Mouse (Mus musculus): ENCODE results near the gene Rps18. TPM values are rescaled to one million over a fixed set of nuclear protein-coding genes. Genes with fewer than 3 reads are reported as not detected.
"Not testable (repeated sequence)": the region's sequence is repeated elsewhere in the genome, so short reads cannot be mapped to it uniquely, and the experiment has no call there.

The Rps18 gene
- total RNA-seq, 1 experiment from 2014 or later: 736 TPM

DNA sequence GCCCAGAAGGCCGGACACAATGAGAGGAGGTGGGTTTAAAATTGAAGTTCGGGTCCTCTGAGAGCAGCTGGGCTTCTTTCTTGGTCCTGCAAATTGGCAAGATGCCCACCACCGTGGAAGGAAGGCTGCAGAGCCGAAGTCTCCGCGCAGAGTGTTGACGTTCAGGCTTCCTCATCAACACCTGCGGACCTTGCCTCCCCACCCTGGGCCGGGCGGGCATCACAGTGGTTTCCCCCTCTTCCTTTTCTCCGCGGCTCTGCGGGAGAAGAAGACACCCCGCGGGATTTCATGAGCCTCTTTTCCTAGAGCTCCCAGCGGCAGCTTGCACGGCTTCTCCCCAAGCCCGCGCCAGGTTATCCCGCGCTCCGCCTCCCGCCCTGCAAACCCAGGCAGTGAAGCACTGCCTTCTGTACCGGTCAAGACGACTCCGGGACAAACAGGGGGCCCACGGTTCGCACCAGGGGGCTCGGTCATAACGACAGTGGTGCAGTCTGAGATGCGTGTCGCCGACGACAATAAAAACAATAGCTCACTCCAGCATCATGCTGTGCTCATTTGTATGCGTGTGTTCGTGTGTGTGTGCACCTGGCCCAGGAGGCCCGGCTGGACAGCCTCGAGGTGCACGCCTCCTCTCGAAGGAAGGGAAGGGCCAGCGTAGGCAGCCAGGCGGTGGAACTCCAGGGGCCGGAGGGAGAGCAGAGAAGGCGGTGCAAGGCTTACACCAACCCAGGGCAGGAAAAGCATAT, 47.3 kb downstream of the Rps18 start:
- DNase-seq: peak; percentile 42

DNA sequence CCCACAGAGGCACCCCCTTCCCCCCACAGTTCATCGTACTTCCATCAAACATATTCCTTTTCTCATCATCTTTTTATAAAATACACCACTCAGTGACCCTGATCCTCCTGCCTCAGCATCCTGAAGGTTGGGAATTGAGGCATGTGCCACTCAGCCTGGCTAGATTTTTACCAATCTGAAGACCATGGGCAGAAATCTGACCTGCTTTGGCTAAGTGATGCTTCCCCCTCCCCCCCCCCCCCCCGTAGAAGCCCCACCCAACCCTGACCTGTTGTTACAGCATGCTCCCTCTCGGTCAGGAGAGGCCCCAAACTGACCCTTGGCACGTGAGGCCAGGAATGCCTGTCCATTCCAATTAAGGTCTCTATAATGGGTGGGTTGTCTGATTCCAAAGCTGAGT, 51.0 kb downstream of the Rps18 start, which contains the start of gene Platr17:
Gene Platr17 (plus strand): TSS at position 301 of the 400 bp plus-strand sequence.
- DNase-seq: not testable (repeated sequence)

DNA sequence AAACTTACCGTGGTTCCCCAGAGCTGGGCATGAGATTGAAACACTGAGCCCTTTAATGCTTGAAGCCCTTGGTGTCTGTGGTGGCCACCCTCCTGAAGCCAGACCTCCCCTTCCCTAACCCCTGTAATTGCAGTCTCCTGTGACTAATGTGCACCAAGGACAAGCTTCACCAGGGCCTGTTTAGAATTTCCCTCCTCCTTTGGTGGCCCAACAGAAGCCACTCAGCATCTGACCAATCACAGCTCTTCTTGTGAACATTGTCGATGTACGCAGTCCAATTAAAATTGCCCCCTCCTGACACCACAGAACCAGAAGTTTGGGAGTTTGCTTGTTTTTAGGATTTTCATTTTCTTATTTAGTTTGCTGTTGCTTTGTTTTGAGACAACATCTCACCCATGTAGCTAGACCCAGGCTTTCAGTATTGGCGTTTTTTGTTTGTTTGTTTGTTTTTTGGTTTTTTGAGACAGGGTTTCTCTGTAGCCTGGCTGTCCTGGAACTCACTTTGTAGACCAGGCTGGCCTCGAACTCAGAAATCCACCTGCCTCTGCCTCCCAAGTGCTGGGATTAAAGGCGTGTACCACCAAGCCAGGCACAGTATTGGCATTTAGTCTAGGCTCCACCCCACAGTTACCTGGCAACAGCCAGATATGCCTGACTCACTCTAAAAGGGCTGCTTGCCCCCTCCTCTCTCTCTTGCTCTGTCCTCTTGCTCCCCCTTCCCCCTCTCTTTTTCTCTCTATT, 51.7 kb downstream of the Rps18 start:
- DNase-seq: not testable (repeated sequence)

DNA sequence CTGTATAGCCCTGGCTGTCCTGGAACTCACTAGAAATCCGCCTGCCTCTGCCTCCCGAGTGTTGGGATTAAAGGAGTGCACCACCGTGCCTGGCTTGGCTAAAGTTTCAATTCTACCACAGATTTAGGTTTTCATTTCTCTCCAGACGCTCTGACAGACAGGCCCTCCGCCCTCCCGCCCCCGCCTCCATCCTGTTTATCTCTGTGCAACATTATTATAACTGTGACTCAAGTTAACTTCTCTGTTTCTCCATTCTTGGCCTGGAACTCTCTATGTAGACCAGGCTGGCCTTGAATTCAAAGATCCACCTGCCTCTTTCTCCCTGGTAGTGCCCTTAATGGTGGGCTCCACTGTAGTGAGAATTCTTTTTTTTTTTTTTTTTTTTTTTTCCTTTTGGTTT, 53.3 kb downstream of the Rps18 start:
- DNase-seq: no peak

DNA sequence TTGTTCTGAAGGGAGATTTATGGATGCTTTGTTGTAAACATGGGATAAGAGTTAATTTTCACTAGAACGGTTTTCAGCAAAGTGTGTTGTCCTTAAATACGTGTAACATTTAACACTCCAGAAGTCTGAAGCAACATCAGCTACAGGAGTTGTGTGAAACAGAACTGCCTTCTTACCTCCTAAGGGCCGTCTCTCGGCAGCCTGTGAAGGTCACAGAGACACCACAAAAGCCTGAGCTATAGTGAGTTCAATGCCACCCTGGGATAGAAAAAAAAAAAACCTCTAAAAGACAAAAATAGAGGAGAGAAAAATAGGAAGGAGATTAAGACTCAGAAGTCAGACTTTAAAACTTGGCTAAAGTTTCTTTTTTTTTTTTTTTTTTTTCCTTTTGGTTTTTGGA, 53.7 kb downstream of the Rps18 start:
- no peak for DNase-seq

Other genes starting within 250 kb of the Rps18 start
- 113 and 117 TPM in 2 replicates for gene March2, start 237.3 kb downstream of the Rps18 start, total RNA-seq (2021)
- 236 and 280 TPM in 2 replicates for gene Rab11b, start 195.5 kb downstream of the Rps18 start, total RNA-seq (2021)
- 50.0 and 57.7 TPM in 2 replicates for gene Angptl4, start 174.2 kb downstream of the Rps18 start, total RNA-seq (2021)
- gene Kank3, start 145.5 kb downstream of the Rps18 start, total RNA-seq (2021): 82.9 and 109 TPM in 2 replicates
- gene Rps28, start 131.4 kb downstream of the Rps18 start, total RNA-seq (2021): 1,302 and 1,448 TPM in 2 replicates
- gene Ndufa7, start 131.4 kb downstream of the Rps18 start, total RNA-seq (2021): 475 and 496 TPM in 2 replicates
- 27.0 and 40.5 TPM in 2 replicates for gene Cd320, start 112.9 kb downstream of the Rps18 start, total RNA-seq (2021)
- not detected in 2 replicates for gene Gm7029, start 82.2 kb downstream of the Rps18 start, total RNA-seq (2021)
- gene Kifc1, start 65.3 kb downstream of the Rps18 start, total RNA-seq (2021): 7.0 and 11.3 TPM in 2 replicates
- gene Platr17, start 50.9 kb downstream of the Rps18 start, total RNA-seq (2021): not detected in 2 replicates
- 35.2 and 36.4 TPM in 2 replicates for gene Daxx, start 46.6 kb downstream of the Rps18 start, total RNA-seq (2021)
- gene Tapbp, start 40.1 kb downstream of the Rps18 start, total RNA-seq (2021): 101 and 166 TPM in 2 replicates
- gene Zbtb22, start 40.1 kb downstream of the Rps18 start, total RNA-seq (2021): 27.4 and 38.8 TPM in 2 replicates
- gene Rgl2, start 26.5 kb downstream of the Rps18 start, total RNA-seq (2021): 68.9 and 72.7 TPM in 2 replicates
- 101 and 102 TPM in 2 replicates for gene Pfdn6, start 15.7 kb downstream of the Rps18 start, total RNA-seq (2021)
- gene Wdr46, start 15.3 kb downstream of the Rps18 start, total RNA-seq (2021): 38.7 and 40.4 TPM in 2 replicates
- 8.5 and 8.9 TPM in 2 replicates for gene B3galt4, start 4.5 kb downstream of the Rps18 start, total RNA-seq (2021)
- 57.4 and 70.0 TPM in 2 replicates for gene Vps52, start 189 bp downstream of the Rps18 start, total RNA-seq (2021)
- 321 and 327 TPM in 2 replicates for gene H2-K1, start 44.3 kb upstream of the Rps18 start, total RNA-seq (2021)
- gene Ring1, start 68.7 kb upstream of the Rps18 start, total RNA-seq (2021): 50.8 and 66.2 TPM in 2 replicates
- gene H2-Ke6, start 72.1 kb upstream of the Rps18 start, total RNA-seq (2021): 239 TPM in 2 replicates
- 149 and 162 TPM in 2 replicates for gene Slc39a7, start 75.7 kb upstream of the Rps18 start, total RNA-seq (2021)
- 66.8 and 71.0 TPM in 2 replicates for gene Rxrb, start 75.8 kb upstream of the Rps18 start, total RNA-seq (2021)
- gene Col11a2, start 83.4 kb upstream of the Rps18 start, total RNA-seq (2021): 0.91 and 3.0 TPM in 2 replicates
- 0.27 TPM in 1 of 2 replicates, not detected in the other for gene H2-Oa, start 136.3 kb upstream of the Rps18 start, total RNA-seq (2021)
- 9.0 and 11.5 TPM in 2 replicates for gene H2-DMa, start 163.5 kb upstream of the Rps18 start, total RNA-seq (2021)
- gene Brd2, start 166.6 kb upstream of the Rps18 start, total RNA-seq (2021): 209 and 233 TPM in 2 replicates
- gene H2-DMb2, start 187.3 kb upstream of the Rps18 start, total RNA-seq (2021): 1.7 TPM in 1 of 2 replicates, not detected in the other
- gene H2-DMb1, start 197.1 kb upstream of the Rps18 start, total RNA-seq (2021): 2.4 and 3.0 TPM in 2 replicates
- gene Tap1, start 231.6 kb upstream of the Rps18 start, total RNA-seq (2021): 14.4 and 20.9 TPM in 2 replicates
- gene Psmb9, start 231.8 kb upstream of the Rps18 start, total RNA-seq (2021): 7.0 and 14.5 TPM in 2 replicates
- gene Psmb8, start 241.7 kb upstream of the Rps18 start, total RNA-seq (2021): 11.7 and 23.5 TPM in 2 replicates
- gene Tap2, start 247.5 kb upstream of the Rps18 start, total RNA-seq (2021): 43.1 and 56.6 TPM in 2 replicates

Data from adrenal gland, postnatal 25 days (tissue).